Mouse (Mus musculus) stomach, embryonic 16.5 days (tissue): ENCODE results near the gene Tab3. TPM values are rescaled to one million over a fixed set of nuclear protein-coding genes. Genes with fewer than 3 reads are reported as not detected.

Source experiments
- ATAC-seq: fragments of 200-750 bp; cut with Nextera tagmentation; 2 replicates; pipeline ENCODE4 v1.8.0; 2017; ENCODE audit warnings: moderate number of reproducible peaks, moderate TSS enrichment; ENCODE audit not compliant: insufficient read depth, low FRiP score
- H3K27ac ChIP-seq: fragments of 300-500 bp; sonication (generic); 2 replicates; pipeline ENCODE4 v1.5.1; 2014; ENCODE audit warnings: low read length
- H3K27me3 ChIP-seq: fragments of 300-500 bp; sonication (generic); 2 replicates; pipeline ENCODE4 v1.6.1; 2014; ENCODE audit warnings: low read length, control low read depth, mixed read lengths; ENCODE audit not compliant: control insufficient read depth, insufficient read depth
- H3K36me3 ChIP-seq: fragments of 300-500 bp; sonication (generic); 2 replicates; pipeline ENCODE4 v1.6.1; 2014; ENCODE audit warnings: low read length; ENCODE audit not compliant: control insufficient read depth, insufficient read depth
- H3K4me1 ChIP-seq: fragments of 300-500 bp; sonication (generic); 2 replicates; pipeline ENCODE4 v1.6.1; 2014; ENCODE audit warnings: low read length, control low read depth, mixed read lengths; ENCODE audit not compliant: control insufficient read depth, insufficient read depth
- H3K4me2 ChIP-seq: fragments of 300-500 bp; sonication (generic); 2 replicates; pipeline ENCODE4 v1.6.1; 2014; ENCODE audit warnings: low read depth, low read length, mixed read lengths
- H3K4me3 ChIP-seq: fragments of 300-500 bp; sonication (generic); replicated peaks from 2 replicates; pipeline ENCODE4 v1.5.1; 2014; ENCODE audit warnings: mild to moderate bottlenecking, low read length
- H3K9ac ChIP-seq: fragments of 300-500 bp; sonication (generic); 2 replicates; pipeline ENCODE4 v1.6.1; 2014; ENCODE audit warnings: low read length
- H3K9me3 ChIP-seq: fragments of 300-500 bp; sonication (generic); replicated peaks from 2 replicates; pipeline ENCODE4 v1.6.1; 2016; ENCODE audit warnings: low read length, control low read depth; ENCODE audit not compliant: control insufficient read depth
- WGBS: fragments of 180-500 bp; shearing (Covaris S2); extraction: QIAGEN DNeasy Blood & Tissue Kit; methylation state at CpG from one replicate; pipeline ENCODE4 v1.1.7; 2014; 5-methylcytosine and 5-hydroxymethylcytosine counted together
- polyA plus RNA-seq: library from polyadenylated mRNA; unstranded; fragments of >200 nt; fragmentation: Nextera tagmentation; extraction: Ambion mirVana; gene quantifications from 2 replicates; pipeline ENCODE4 v1.2.1, GENCODE M21; 2015

Gene Tab3
- 3.8 and 4.3 TPM in 2 replicates for polyA plus RNA-seq

DNA sequence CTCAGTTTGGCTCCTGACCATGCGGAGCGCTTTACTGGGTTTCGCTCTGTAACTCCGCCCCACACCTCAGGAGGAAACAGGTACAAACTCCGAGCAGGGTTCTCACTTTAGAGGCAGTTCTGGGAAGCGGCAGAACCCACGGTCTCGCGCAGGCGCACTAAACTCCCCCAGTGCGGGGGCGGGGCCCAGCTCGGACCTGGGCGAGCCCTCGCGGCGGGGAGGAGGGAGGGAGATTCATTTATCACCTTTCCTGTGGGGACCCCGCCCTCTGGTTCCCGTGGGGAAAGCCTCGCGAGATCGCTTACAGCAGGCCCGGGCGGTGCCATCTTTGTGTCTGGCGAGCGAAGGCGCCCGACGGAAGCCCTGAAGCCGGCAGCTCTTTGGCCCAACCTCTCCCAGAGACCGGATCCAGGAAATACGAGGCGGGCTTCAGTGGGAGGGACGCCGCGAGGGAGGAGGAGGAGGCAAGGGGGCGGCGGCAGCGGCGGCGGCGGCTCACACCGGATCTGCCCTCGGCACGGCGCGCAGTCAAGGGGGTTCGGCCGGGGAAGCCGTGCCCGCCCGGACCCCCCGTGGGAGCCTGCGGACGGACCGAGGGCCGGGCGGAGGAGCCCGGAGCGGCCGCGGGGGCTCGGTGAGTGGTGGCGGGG is at the start of gene Tab3:
Gene Tab3, plus strand, starts transcription at position 491 of the 650 bp plus-strand sequence.
- peak within 1 kb of the TSS; percentile 82 for H3K9ac ChIP-seq
- peak within 1 kb of the TSS; percentile 46; the same call in 1 of the 2 replicates for H3K27ac ChIP-seq
- H3K36me3 ChIP-seq: no peaks in the 10 kb centered on the region
- no peaks in the 10 kb centered on the region; the same call in 1 of the 2 replicates for H3K27me3 ChIP-seq
- peak within 1 kb of the TSS; percentile 59 for H3K4me2 ChIP-seq
- peak; percentile 97 for ATAC-seq
- H3K4me1 ChIP-seq: no peaks in the 10 kb centered on the region
- peak within 1 kb of the TSS; percentile 66 for H3K4me3 ChIP-seq
- WGBS: 22% methylated on average over 54 of the region's 64 CpGs
- H3K9me3 ChIP-seq: no peaks in the 10 kb centered on the region

DNA sequence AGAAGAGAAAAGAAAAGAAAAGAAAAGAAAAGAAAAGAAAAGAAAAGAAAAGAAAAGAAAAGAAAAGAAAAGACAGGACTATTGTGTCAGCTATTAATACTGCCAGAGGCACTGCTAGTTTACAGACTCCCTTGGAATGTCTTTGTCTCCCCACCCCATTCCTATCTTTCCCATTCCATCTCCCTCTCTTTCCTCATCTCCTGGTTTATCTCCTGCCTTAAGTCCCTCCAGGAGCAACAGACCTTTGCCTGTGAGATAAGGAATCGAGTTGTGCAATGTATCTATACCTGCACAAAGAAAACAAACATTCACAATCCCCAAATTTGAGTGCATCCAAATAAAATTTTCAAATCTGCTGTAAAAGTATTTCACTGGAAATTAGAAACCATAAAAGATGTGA is 48.3 kb upstream of the Tab3 start:
- no peaks in the 10 kb centered on the region for H3K27me3 ChIP-seq
- H3K9ac ChIP-seq: no peak overlapping the region
- H3K27ac ChIP-seq: no peak overlapping the region
- ATAC-seq: no peak
- no peaks in the 10 kb centered on the region for H3K4me1 ChIP-seq
- no peaks in the 10 kb centered on the region for H3K9me3 ChIP-seq
- no peak overlapping the region for H3K4me2 ChIP-seq
- no peak overlapping the region for H3K4me3 ChIP-seq
- WGBS: 26% methylated on average over 1 of the region's 1 CpGs
- no peaks in the 10 kb centered on the region for H3K36me3 ChIP-seq

DNA sequence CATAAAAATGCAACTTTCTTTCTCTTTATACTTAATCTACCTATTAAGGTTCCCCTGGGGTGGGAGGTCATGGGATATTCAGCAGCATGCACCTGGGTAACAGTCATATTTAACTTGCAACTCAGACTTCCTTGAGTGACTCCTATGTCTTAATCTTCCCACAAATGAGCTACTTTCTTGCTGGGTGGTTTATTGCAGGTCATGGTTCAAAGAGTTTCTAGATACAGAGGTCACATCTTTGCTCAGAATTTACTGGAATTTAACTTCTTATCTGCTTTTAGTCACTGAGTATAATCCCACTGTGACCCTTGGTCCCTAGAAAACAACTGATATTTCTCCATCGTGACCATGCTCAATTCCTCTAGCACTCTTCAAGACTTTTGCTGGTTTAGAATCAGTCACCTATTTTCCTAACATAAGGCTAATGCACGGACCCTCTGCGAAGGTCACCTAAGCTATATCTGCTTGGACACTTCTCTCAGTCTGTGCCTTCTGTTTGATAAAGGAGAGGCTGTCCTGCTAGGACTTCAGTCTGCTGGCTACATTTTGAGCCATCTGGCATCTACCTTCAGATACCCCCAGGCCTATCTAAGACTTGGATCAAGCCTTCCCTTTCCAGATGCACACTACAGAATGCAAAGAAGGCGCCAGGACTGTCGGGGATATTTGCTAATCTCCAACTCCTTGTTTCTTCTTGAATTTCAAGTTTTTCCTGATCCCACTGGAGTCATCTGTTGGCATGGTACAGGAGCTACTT is 47.4 kb upstream of the Tab3 start:
- no peaks in the 10 kb centered on the region for H3K9me3 ChIP-seq
- no peak for ATAC-seq
- no peak overlapping the region for H3K27ac ChIP-seq
- 55% methylated on average over 5 of the region's 5 CpGs for WGBS
- no peaks in the 10 kb centered on the region for H3K4me1 ChIP-seq
- H3K27me3 ChIP-seq: no peaks in the 10 kb centered on the region
- no peaks in the 10 kb centered on the region for H3K36me3 ChIP-seq
- H3K4me2 ChIP-seq: no peak overlapping the region
- H3K9ac ChIP-seq: no peak overlapping the region
- H3K4me3 ChIP-seq: no peak overlapping the region

DNA sequence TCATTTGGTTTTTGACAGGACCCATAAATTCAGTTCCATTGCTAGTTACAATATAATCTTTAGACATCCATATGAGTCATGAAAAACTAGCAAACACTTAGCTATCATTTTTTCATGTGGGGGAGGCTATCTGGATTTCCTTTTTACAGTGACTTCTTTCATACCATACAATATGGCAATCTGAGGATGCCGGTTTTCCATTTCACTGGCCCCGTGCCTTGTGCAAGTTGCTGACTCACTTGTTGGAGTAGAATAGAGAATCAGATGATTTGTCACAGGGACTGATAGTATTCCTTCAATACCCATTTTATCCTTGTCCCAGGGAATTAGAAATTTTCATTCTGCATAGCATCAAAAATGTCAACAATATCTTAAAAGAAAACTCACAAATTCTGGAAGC is 14.9 kb upstream of the Tab3 start:
- 83% methylated on average over 2 of the region's 2 CpGs for WGBS
- Histone ChIP-seq H3K9me3 (no peaks in the 10 kb centered on the region), H3K27me3 (no peaks in the 10 kb centered on the region), H3K4me2 (no peak overlapping the region), H3K4me1 (no peaks in the 10 kb centered on the region), H3K27ac (no peak overlapping the region), H3K9ac (no peak overlapping the region), H3K4me3 (no peak overlapping the region), H3K36me3 (no peaks in the 10 kb centered on the region)
- no peak for ATAC-seq

DNA sequence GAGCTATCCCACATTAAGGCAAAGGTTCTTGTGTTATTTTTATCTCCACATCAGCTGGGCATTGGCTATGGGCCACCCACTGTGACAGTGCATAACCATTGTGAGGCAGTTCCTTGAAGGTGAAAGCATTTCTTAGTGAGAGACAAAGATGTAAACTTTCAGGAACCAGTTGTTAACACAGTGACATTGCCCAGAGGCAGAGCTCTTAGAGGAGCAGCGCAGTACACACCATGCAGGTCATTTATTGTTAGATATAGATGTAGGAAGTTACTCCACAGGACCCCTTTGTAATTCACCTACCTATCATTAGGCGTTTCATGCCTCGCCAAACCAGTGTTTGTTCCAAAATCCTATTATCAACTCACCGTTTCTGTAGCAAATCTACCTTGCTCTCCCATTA is 7.6 kb upstream of the Tab3 start:
- WGBS: 68% methylated on average over 4 of the region's 4 CpGs
- Histone ChIP-seq H3K27me3 (no peaks in the 10 kb centered on the region), H3K4me1 (no peaks in the 10 kb centered on the region), H3K36me3 (no peaks in the 10 kb centered on the region), H3K4me3 (no peak overlapping the region), H3K27ac (no peak overlapping the region), H3K4me2 (no peak overlapping the region), H3K9me3 (no peaks in the 10 kb centered on the region), H3K9ac (no peak overlapping the region)
- ATAC-seq: no peak

DNA sequence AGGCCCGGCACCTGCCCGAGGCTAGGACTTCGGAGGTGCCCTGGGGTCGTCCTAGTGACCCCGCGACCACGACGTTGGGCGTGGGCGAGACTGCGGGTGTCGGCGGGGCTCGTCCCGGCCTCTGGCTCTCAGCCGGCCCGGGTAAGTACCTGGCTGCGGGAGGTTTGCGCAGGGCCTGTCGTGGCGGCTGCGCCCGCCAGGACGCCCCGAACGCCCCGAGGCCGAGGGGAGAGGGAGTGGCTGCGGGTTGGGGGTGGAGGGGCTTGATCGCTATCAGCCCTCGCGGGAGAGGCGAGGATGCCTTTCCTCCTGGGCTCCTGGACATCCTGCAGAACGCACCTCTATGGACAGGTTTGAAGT is 340 bp downstream of the Tab3 start:
- WGBS: 12% methylated on average over 30 of the region's 34 CpGs
- Histone ChIP-seq H3K27ac (peak overlapping the region; percentile 46; the same call in 1 of the 2 replicates), H3K9ac (peak overlapping the region; percentile 82), H3K36me3 (no peaks in the 10 kb centered on the region), H3K9me3 (no peaks in the 10 kb centered on the region), H3K4me3 (peak overlapping the region; percentile 66), H3K4me1 (no peaks in the 10 kb centered on the region), H3K4me2 (peak overlapping the region; percentile 59), H3K27me3 (no peaks in the 10 kb centered on the region; the same call in 1 of the 2 replicates)
- peak; percentile 60; the same call in 1 of the 2 replicates for ATAC-seq

DNA sequence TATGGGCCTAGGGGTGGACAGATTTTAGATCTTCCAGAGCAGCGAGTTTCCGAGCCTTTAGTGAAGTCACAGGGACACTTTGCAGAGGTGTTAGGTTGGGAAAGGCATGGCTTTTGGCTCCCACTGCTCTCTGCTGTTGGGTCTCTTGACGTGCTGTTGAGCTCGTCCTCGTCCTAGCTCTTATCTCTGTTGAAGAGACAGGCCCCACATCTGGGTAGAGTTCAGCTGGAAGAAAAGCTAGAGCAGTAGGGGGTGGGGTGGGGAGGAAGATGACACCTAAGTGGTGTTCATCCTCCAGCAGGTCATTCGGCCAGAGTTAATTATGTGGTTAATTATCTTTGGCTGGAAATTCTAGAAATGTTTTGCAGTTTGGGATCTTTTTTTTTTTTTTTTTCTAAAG is 2.5 kb downstream of the Tab3 start:
- H3K9me3 ChIP-seq: no peaks in the 10 kb centered on the region
- no peak overlapping the region for H3K4me2 ChIP-seq
- WGBS: 60% methylated on average over 6 of the region's 6 CpGs

DNA sequence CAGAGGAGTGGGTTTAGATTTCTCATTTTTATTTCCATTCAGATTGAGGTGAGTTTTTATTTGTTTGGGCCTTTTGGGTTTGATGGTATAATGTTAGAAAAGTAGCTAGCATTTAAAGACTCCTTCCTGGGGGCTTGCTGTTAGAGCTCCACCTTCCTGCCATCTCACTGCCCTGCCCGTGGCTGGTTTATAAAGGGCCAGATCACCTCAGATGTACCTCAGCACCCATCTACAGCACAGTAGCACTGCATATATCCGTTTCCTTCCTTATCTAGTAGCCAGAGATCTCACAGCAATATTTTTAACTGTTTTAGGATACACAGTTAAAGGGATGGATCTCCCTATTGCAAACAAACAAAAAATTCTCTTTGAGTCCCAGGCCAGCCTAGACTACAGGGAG is 6.9 kb downstream of the Tab3 start:
- H3K4me3 ChIP-seq: no peak overlapping the region
- no peak overlapping the region for H3K4me2 ChIP-seq
- no peaks in the 10 kb centered on the region for H3K9me3 ChIP-seq
- no peaks in the 10 kb centered on the region for H3K4me1 ChIP-seq
- ATAC-seq: no peak
- H3K27ac ChIP-seq: no peak overlapping the region
- WGBS: 41% methylated on average over 2 of the region's 2 CpGs
- H3K9ac ChIP-seq: no peak overlapping the region
- H3K36me3 ChIP-seq: no peaks in the 10 kb centered on the region
- H3K27me3 ChIP-seq: no peaks in the 10 kb centered on the region

More for the DNA sequence above, 2.5 kb downstream of the Tab3 start:
- no peak for ATAC-seq
- Histone ChIP-seq H3K27ac (no peak overlapping the region), H3K36me3 (no peaks in the 10 kb centered on the region), H3K9ac (no peak overlapping the region), H3K4me3 (no peak overlapping the region), H3K27me3 (no peaks in the 10 kb centered on the region; the same call in 1 of the 2 replicates), H3K4me1 (no peaks in the 10 kb centered on the region)

DNA sequence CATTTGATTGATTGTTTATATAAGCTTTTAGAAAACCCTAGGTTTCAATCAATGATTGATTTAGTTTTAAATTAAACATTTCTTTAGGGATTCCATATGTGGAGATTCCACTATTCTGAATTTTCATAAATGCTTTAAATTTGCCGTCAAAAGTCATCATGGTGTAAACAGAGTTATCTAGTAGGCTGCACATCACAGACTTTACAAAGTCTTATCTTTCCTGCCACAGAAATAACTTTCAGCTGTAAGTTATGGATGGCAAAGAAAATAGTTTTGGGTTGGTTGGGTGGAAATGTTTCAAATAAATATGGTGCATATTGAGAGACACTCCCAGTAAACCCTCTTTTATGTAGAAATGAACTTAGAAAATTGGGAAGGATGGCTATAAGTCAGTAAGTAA is 8.7 kb downstream of the Tab3 start:
- 71% methylated on average over 1 of the region's 1 CpGs for WGBS

More for the DNA sequence above, 8.7 kb downstream of the Tab3 start:
- ATAC-seq: no peak
- H3K4me1 ChIP-seq: no peaks in the 10 kb centered on the region
- no peak overlapping the region for H3K9ac ChIP-seq
- H3K4me3 ChIP-seq: no peak overlapping the region
- no peaks in the 10 kb centered on the region for H3K36me3 ChIP-seq
- no peak overlapping the region for H3K4me2 ChIP-seq
- no peak overlapping the region for H3K27ac ChIP-seq
- no peaks in the 10 kb centered on the region for H3K9me3 ChIP-seq
- no peaks in the 10 kb centered on the region for H3K27me3 ChIP-seq
